Mouse (Mus musculus) gastrocnemius, adult 2 months (tissue): Measurements from ENCODE around the gene Tgif1. TPM values are rescaled to one million over a fixed set of nuclear protein-coding genes. Genes with fewer than 3 reads are reported as not detected.

Source experiments
- DNase-seq: peaks from one replicate; pipeline ENCODE4 v3.0.0; 2022
- H3K27ac ChIP-seq: fragments of 200-600 bp; 2 replicates; pipeline ENCODE4 v1.8.1; 2022; ENCODE audit warnings: mild to moderate bottlenecking
- H3K4me3 ChIP-seq: fragments of 200-600 bp; 2 replicates; pipeline ENCODE4 v1.8.1; 2022; ENCODE audit warnings: mild to moderate bottlenecking, moderate library complexity
- CTCF ChIP-seq: fragments of 200-600 bp; IDR thresholded peaks from 2 replicates; pipeline ENCODE4 v1.8.1; 2022; ENCODE audit warnings: antibody characterized with exemption, mild to moderate bottlenecking, moderate library complexity
- intact Hi-C: fragments of 180-260 bp; cut with DNase I; formaldehyde crosslinking; loops from one replicate; pipeline ENCODE4 v1.15.1; 2025
- microRNA-seq: library from miRNA; unstranded; fragments of <30 nt; microRNA quantifications from one replicate; pipeline ENCODE4 v1.2.0, GENCODE M21; 2021
- total RNA-seq, 2 experiments: library from RNA; stranded (reverse); gene quantifications; 2 replicates each; pipeline ENCODE4 v1.2.3; 2021

The Tgif1 gene
- total RNA-seq, 2 experiments from 2014 or later, result 3.1 to 8.5 TPM

- H3K4me3 ChIP-seq, result no peak overlapping the region
- TF ChIP-seq CTCF, result no peak
- H3K27ac ChIP-seq, result no peak overlapping the region
- intact Hi-C loops, result no loop called here
- no peak for DNase-seq
Observed at GRCm38 (mm10) chr17:70808837-70809236, 44.5 kb downstream of the Tgif1 start.

GRCm38 (mm10) chr17:70807885-70808284 lies 45.5 kb downstream of the Tgif1 start:
- no peak for TF ChIP-seq CTCF
- Histone ChIP-seq H3K27ac (no peak overlapping the region), H3K4me3 (no peak overlapping the region)
- intact Hi-C loops, result no loop called here
- DNase-seq, result no peak

- no peak overlapping the region for H3K27ac ChIP-seq
- intact Hi-C loops, result no loop called here
- no peak for DNase-seq
- H3K4me3 ChIP-seq, result no peak overlapping the region
- no peak for TF ChIP-seq CTCF
Observed at GRCm38 (mm10) chr17:70806600-70806999, 46.7 kb downstream of the Tgif1 start.

DNA sequence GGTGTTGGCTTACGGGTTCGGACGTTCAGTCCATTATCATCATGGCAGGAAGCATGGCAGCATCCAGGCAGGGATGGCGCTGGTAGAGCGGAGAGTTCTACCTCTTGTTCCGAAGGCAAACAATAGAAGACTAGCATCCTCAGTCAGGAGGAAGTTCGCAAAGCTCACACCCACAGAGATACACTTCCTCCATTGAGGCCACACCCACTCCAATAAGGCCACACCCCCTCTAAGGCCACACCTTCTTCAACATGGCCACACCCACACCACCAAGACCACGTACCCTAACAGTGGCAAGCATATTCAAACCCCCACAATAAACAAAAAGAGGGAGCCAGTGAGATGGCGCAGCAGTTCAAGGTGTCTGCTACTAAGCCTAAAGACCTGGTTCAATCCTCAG lies 47.5 kb downstream of the Tgif1 start:
- no peak for TF ChIP-seq CTCF
- intact Hi-C loops, result no loop called here
- Histone ChIP-seq H3K4me3 (no peak overlapping the region), H3K27ac (no peak overlapping the region)
- no peak for DNase-seq

- no peak for DNase-seq
- intact Hi-C loops, result no loop called here
- H3K27ac ChIP-seq, result no peak overlapping the region
- no peak for TF ChIP-seq CTCF
- no peak overlapping the region for H3K4me3 ChIP-seq
Observed at GRCm38 (mm10) chr17:70802022-70802421, 51.3 kb downstream of the Tgif1 start.

- no peak for TF ChIP-seq CTCF
- no peak for DNase-seq
- Histone ChIP-seq H3K4me3 (no peak overlapping the region), H3K27ac (no peak overlapping the region)
- intact Hi-C loops, result no loop called here
Observed at GRCm38 (mm10) chr17:70799266-70799665, 54.1 kb downstream of the Tgif1 start.

DNA sequence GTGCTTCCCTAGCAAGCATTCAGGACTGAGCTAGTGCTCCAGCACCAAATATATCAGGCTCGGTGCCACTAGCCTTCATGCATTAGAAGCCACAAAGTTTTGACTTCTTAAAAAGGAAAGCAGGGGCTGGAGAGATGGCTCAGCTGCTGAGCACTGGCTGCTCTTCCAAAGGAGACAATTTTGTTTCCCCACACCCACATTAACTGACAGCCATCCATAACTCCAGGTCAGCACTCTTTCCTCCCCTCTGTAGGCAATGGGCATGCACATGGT lies 55.6 kb downstream of the Tgif1 start:
- Histone ChIP-seq H3K4me3 (no peak overlapping the region), H3K27ac (no peak overlapping the region)
- intact Hi-C loops, result no loop called here
- DNase-seq, result no peak
- TF ChIP-seq CTCF, result no peak

- DNase-seq, result no peak
- intact Hi-C loops, result no loop called here
- Histone ChIP-seq H3K4me3 (no peak overlapping the region), H3K27ac (no peak overlapping the region)
- TF ChIP-seq CTCF, result no peak
Observed at GRCm38 (mm10) chr17:70796940-70797772, 56.2 kb downstream of the Tgif1 start.

GRCm38 (mm10) chr17:70795196-70795595 lies 58.1 kb downstream of the Tgif1 start:
- intact Hi-C loops, result no loop called here
- no peak for TF ChIP-seq CTCF
- no peak for DNase-seq
- Histone ChIP-seq H3K4me3 (no peak overlapping the region), H3K27ac (no peak overlapping the region)

DNA sequence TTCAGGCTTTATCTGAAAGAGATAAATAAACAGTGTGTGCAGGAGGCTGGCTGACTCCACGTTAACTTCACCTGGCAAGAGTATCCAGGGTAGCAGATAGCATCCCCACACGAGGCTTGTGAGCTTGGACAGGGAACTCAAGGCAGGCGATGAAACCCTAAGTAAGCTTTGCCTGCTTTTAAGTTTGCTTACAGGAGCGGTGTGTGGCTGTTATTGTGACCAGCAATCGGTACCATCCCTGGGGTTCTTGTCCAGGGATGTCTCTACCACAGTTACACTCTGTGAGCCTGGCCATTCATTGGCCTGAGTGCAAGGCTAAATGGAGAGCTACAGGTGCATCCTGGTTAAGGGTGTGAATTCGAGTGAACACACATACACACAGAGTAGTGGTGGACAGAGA lies 58.6 kb downstream of the Tgif1 start:
- H3K27ac ChIP-seq, result peak overlapping the region; percentile 25
- intact Hi-C loops, result no loop called here
- no peak for TF ChIP-seq CTCF
- no peak for DNase-seq
- peak overlapping the region; percentile 29 for H3K4me3 ChIP-seq

GRCm38 (mm10) chr17:70794291-70794690 lies 59.1 kb downstream of the Tgif1 start:
- DNase-seq, result peak; percentile 14
- H3K27ac ChIP-seq, result peak overlapping the region; percentile 25
- TF ChIP-seq CTCF, result no peak
- H3K4me3 ChIP-seq, result peak overlapping the region; percentile 29
- intact Hi-C loops, result no loop called here

Small RNA genes within 50 kb of the gene (microRNA-seq; reads per million reads assigned to microRNA genes)
- not detected for gene Mir1195

Other genes with a start within 250 kb of the Tgif1 start
- 1,000 to 10,000 TPM; 1,223 to 1,379 TPM for gene Myom1, start 149.1 kb upstream of the Tgif1 start, total RNA-seq
- gene Myl12a, start 149.3 kb upstream of the Tgif1 start, total RNA-seq, result 100 to 1,000 TPM; 301 to 553 TPM